Mouse (Mus musculus) lung, embryonic 16.5 days (tissue): ENCODE results near the gene Tef. TPM values are rescaled to one million over a fixed set of nuclear protein-coding genes. Genes with fewer than 3 reads are reported as not detected.
A peak's percentile ranks its signal among the peaks of the same experiment; 100 is the strongest.

Source experiments
- ATAC-seq: fragments of 200-750 bp; cut with Nextera tagmentation; 2 replicates; pipeline ENCODE4 v1.8.0; 2017; ENCODE audit warnings: low read depth, mild to moderate bottlenecking, moderate library complexity
- H3K27ac ChIP-seq: fragments of 300-500 bp; sonication (generic); 2 replicates; pipeline ENCODE4 v1.5.1; 2014; ENCODE audit warnings: mild to moderate bottlenecking, control low read depth, low read length
- H3K27me3 ChIP-seq: fragments of 300-500 bp; sonication (generic); 2 replicates; pipeline ENCODE4 v1.6.1; 2014; ENCODE audit warnings: low read depth, low read length, mixed read lengths; ENCODE audit not compliant: control insufficient read depth, insufficient read depth
- H3K36me3 ChIP-seq: fragments of 300-500 bp; sonication (generic); 2 replicates; pipeline ENCODE4 v1.6.1; 2014; ENCODE audit warnings: low read length; ENCODE audit not compliant: control insufficient read depth, insufficient read depth
- H3K4me1 ChIP-seq: fragments of 300-500 bp; sonication (generic); replicated peaks from 2 replicates; pipeline ENCODE4 v1.6.1; 2014; ENCODE audit warnings: low read length, mixed read lengths; ENCODE audit not compliant: control insufficient read depth, insufficient read depth
- H3K4me2 ChIP-seq: fragments of 300-500 bp; sonication (generic); 2 replicates; pipeline ENCODE4 v1.6.1; 2014; ENCODE audit warnings: low read depth, low read length, control low read depth
- H3K4me3 ChIP-seq: fragments of 300-500 bp; sonication (generic); 2 replicates; pipeline ENCODE4 v1.5.1; 2014; ENCODE audit warnings: mild to moderate bottlenecking, low read length, control low read depth
- H3K9ac ChIP-seq: fragments of 300-500 bp; sonication (generic); 2 replicates; pipeline ENCODE4 v1.6.1; 2014; ENCODE audit warnings: low read length, control low read depth
- H3K9me3 ChIP-seq: fragments of 300-500 bp; sonication (generic); 2 replicates; pipeline ENCODE4 v1.6.1; 2016; ENCODE audit warnings: low read length; ENCODE audit not compliant: control insufficient read depth
- WGBS: fragments of 180-500 bp; shearing (Covaris S2); extraction: QIAGEN DNeasy Blood & Tissue Kit; methylation state at CpG from one replicate; pipeline ENCODE4 v1.1.7; 2014; 5-methylcytosine and 5-hydroxymethylcytosine counted together
- polyA plus RNA-seq: library from polyadenylated mRNA; unstranded; fragments of >200 nt; fragmentation: Nextera tagmentation; extraction: Ambion mirVana; gene quantifications from 2 replicates; pipeline ENCODE4 v1.2.1, GENCODE M21; 2015

Tef gene
- polyA plus RNA-seq, 1 experiment from 2014 or later = 32.4 TPM

DNA sequence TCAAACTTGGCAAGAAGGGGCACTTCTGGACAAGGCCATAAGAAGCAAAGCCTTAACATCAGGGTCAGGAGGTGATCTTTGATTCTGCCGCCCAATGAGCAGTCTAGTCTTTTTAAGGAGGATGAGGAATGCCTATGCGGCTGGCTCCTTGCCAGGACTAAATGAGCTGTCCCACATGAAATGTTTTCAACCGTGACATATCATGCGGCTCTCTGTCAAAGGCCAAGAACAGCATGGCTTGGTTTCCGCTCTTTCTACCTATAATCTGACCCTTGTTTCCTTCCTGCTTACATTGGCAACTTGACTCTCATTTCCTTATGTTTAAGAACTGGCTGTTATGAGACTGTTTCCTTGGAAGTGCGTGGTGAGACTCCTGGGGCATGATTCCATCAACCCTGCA is 3.4 kb downstream of the Tef start:
- Histone ChIP-seq H3K27ac (peak overlapping the region; percentile 88), H3K9ac (no peak overlapping the region), H3K4me2 (0 out of 2 replicates have a peak overlapping the region, but pooled peaks have one; percentile 3), H3K27me3 (no peaks in the 10 kb centered on the region), H3K9me3 (no peaks in the 10 kb centered on the region), H3K36me3 (no peaks in the 10 kb centered on the region), H3K4me1 (peaks cover 75% of the 10 kb centered on the region), H3K4me3 (no peak overlapping the region)
- no peak for ATAC-seq
- 29% methylated on average over 6 of the region's 6 CpGs for WGBS

DNA sequence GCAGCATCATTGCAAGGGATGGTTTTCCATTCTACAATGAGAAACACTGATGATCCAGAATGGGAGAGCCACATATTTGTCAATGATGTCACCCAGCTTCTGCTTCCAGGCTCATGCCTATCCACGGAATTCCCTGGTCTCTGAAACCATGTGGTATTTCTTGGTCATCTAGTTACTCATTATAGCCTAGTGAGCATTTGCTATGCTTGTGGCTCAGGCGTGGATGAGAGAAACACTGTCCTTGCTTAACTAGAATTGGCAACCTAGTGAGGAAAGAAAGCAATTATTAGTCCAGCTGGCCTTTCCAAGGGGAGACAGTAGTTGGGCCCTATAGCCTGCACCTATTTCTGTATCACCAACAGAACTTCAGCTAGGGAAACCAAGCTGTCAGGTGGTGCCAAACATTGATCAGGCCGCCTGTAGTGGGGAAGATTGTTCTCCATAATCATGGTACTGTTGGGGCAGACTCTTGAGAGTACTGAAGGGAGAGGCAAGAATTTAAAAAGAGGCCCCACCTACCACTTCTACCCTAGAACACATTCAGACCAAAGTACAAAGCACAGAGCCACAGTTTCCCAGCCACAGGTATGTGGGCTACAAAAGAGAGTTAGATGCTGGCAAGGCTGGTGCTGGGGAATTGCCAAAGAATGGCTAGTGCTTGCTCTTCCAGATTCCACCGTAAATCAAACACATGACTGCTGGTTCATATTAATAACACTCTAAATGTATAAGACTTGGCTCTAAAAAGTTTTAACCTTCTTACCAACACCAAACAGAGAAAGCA is 4.6 kb downstream of the Tef start:
- Histone ChIP-seq H3K9me3 (no peaks in the 10 kb centered on the region), H3K36me3 (no peaks in the 10 kb centered on the region), H3K9ac (no peak overlapping the region), H3K4me2 (peak overlapping the region; percentile 18; the same call in 1 of the 2 replicates), H3K4me1 (peaks cover 75% of the 10 kb centered on the region), H3K27ac (peak overlapping the region; percentile 88), H3K27me3 (no peaks in the 10 kb centered on the region), H3K4me3 (no peak overlapping the region)
- no peak for ATAC-seq
- WGBS = 70% methylated on average over 4 of the region's 4 CpGs

DNA sequence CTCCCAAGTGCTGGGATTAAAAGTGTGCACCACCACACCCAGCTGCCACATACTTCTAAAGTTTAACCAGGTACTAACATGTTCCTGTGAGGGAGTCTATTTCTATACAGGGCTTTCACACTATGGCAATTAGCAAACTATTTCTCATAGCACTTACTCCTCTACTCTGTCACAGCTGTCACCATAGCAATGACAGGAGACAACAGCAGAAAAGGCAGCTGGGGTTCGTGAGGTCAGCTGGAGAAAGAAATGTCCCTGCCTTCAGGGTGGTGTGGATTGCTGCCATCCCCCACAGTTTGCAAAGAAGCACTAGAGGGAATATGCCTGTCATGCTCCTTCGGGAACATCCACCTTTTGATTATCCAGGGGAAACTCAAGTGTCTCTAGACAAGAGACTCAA is 6.6 kb downstream of the Tef start:
- Histone ChIP-seq H3K4me2 (no peak overlapping the region), H3K27me3 (no peaks in the 10 kb centered on the region), H3K9ac (no peak overlapping the region), H3K4me3 (no peak overlapping the region), H3K9me3 (no peaks in the 10 kb centered on the region), H3K36me3 (no peaks in the 10 kb centered on the region), H3K4me1 (peaks cover 64% of the 10 kb centered on the region), H3K27ac (peak overlapping the region; percentile 98)
- ATAC-seq = no peak
- 49% methylated on average over 2 of the region's 2 CpGs for WGBS

DNA sequence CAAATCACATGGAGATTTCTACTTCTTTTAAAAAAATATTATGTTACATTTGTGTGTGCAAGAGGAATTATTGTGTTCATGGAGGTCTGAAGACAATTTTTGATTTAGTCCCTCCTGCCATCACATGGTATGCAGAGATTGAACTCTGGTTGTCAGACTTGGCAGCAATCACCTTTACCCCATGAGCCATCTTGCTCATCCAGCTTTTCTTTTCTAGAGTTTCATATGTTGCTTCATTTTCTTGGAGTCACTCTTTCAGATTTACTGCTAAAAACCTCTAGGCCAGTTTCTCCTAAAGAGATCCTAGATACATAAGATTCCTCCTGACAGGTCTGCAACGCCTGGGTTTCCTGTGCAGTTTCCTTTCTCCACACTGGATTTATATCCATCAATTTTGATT is 7.3 kb downstream of the Tef start:
- Histone ChIP-seq H3K9me3 (no peaks in the 10 kb centered on the region), H3K4me3 (peak overlapping the region; percentile 71), H3K9ac (peak overlapping the region; percentile 72), H3K4me2 (peak overlapping the region; percentile 89), H3K4me1 (peaks cover 56% of the 10 kb centered on the region), H3K27me3 (no peaks in the 10 kb centered on the region), H3K27ac (peak overlapping the region; percentile 98), H3K36me3 (no peaks in the 10 kb centered on the region)
- WGBS = 30% methylated on average over 1 of the region's 1 CpGs
- no peak for ATAC-seq

DNA sequence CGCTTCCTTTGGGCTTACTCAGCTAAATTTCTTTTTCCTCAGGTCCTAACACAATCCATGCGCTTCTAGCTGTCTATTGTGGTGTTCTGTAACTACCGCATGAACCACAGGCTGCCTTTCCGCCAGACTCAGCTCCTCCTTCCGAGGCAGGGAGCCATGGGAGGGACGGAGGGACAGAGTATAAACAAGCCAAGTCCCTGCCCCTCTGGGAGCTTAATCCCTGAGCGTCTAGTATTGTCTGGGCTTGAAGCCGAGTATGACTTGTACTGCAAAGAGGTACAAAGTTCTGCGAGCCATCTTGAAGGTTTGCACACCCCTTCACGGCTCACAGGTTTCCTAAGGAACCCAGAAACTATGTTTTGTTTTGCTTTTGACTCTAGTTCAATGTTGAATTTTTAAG is 7.9 kb downstream of the Tef start:
- ATAC-seq = peak; percentile 68
- Histone ChIP-seq H3K9ac (peak overlapping the region; percentile 72), H3K9me3 (no peaks in the 10 kb centered on the region), H3K4me3 (peak overlapping the region; percentile 71), H3K4me1 (peaks cover 50% of the 10 kb centered on the region), H3K27ac (peak overlapping the region; percentile 98), H3K27me3 (no peaks in the 10 kb centered on the region), H3K4me2 (peak overlapping the region; percentile 89), H3K36me3 (peaks cover under 1% of the 10 kb centered on the region)
- 1% methylated on average over 10 of the region's 10 CpGs for WGBS

DNA sequence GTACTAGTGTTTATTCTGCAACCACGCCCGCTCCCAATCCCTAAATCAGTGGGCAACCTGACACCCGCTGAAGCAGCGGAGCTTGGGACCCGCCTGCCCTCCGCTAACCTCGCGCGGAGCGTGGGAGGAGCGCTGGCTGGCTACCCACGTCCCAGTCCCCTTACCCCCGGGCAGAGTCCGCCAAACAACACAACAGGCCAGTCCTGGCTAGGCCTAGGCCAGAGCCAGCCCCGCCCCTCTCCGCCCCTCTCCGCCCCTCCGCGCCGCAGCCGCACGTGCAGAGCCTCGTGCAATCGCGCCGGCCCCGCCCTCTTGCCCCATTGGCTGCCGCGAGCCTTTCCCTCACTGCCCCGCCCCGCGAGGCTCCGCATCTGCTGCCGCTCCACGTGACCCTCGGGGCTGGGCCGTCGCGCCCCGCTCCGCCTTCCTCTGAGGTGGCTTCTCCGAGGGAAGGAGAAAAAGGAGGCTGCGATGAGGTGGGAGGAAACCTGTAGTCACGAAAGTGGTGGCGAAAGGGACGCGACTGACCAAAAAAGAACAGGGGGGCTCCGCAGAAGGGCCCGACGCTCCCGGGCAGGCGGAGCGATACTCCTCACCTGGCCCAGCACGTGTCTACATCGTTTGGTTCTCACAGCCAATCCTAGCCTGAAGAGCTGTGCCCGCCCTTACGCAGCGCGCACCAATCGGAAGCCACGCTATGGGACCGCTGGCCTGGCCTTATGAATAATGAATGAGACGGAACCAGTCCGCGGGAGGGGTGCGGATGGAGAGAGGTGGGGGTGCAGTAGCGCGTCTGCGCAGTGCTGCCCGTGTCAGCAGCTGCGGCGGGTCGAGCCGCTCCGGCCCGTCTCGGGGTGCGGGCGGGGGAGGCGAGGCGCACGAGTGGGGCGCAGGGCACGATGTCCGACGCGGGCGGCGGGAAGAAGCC is 8.7 kb downstream of the Tef start:
- peak overlapping the region; percentile 89 for H3K4me2 ChIP-seq

DNA sequence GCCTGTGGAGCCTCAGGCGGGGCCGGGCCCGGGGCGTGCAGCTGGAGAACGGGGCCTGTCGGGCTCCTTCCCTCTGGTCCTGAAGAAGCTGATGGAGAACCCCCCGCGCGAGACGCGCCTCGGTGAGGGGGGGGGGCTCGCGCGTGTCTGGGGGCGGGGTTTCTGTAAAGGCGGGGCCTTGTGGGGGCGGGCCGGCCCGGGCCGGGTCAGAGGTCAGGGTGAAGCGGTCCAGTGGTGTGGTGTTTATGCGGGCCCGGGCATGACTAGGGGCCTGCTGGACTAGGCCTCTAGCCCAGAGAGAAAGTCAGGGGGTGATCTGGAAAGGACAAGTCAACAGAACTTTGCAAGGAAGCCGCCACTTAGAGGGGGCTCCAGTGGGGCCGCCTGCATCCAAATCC is 9.4 kb downstream of the Tef start:
- H3K27me3 ChIP-seq = no peaks in the 10 kb centered on the region
- peak overlapping the region; percentile 89 for H3K4me2 ChIP-seq
- peaks cover 11% of the 10 kb centered on the region for H3K36me3 ChIP-seq
- WGBS = 0% methylated on average over 20 of the region's 26 CpGs
- no peaks in the 10 kb centered on the region for H3K9me3 ChIP-seq
- H3K27ac ChIP-seq = peak overlapping the region; percentile 80
- H3K9ac ChIP-seq = peak overlapping the region; percentile 77
- H3K4me1 ChIP-seq = peaks cover 36% of the 10 kb centered on the region
- peak overlapping the region; percentile 71 for H3K4me3 ChIP-seq
- peak; percentile 11 for ATAC-seq

More for the DNA sequence above, 8.7 kb downstream of the Tef start:
- WGBS = under 1% methylated on average over 83 of the region's 89 CpGs
- Histone ChIP-seq H3K9me3 (no peaks in the 10 kb centered on the region), H3K4me1 (peaks cover 42% of the 10 kb centered on the region), H3K9ac (peak overlapping the region; percentile 77), H3K27me3 (no peaks in the 10 kb centered on the region), H3K36me3 (peaks cover 7% of the 10 kb centered on the region), H3K27ac (peak overlapping the region; percentile 98), H3K4me3 (peak overlapping the region; percentile 71)
- peak; percentile 96 for ATAC-seq

DNA sequence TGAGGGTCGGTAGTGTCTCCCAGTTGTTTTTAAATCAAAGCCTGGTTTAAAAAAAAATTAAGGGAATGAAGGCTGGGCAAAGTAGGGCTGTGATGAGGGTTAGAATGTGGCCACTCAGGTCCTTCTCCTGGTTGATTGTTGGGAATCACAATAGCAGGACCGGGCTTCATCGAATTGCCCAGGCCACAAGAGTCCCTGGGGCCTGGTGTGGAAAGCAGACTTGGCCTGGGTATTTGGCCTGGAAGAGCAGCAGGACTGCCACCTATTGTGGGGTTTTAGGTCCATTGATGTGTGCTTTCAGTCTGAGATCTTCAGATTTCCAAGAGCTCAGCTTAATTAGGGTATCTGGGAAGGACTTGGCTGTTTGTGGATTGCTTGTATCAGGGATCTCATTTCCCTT is 10.1 kb downstream of the Tef start:
- no peak for ATAC-seq
- H3K4me2 ChIP-seq = peak overlapping the region; percentile 89
- H3K36me3 ChIP-seq = peaks cover 17% of the 10 kb centered on the region
- H3K9me3 ChIP-seq = no peaks in the 10 kb centered on the region
- H3K9ac ChIP-seq = peak overlapping the region; percentile 77
- H3K4me1 ChIP-seq = peaks cover 29% of the 10 kb centered on the region
- H3K27me3 ChIP-seq = no peaks in the 10 kb centered on the region
- peak overlapping the region; percentile 71 for H3K4me3 ChIP-seq
- 49% methylated on average over 3 of the region's 3 CpGs for WGBS
- no peak overlapping the region; the same call in 1 of the 2 replicates for H3K27ac ChIP-seq
